Mouse (Mus musculus): ENCODE measurements around the gene Exosc10.

DNA sequence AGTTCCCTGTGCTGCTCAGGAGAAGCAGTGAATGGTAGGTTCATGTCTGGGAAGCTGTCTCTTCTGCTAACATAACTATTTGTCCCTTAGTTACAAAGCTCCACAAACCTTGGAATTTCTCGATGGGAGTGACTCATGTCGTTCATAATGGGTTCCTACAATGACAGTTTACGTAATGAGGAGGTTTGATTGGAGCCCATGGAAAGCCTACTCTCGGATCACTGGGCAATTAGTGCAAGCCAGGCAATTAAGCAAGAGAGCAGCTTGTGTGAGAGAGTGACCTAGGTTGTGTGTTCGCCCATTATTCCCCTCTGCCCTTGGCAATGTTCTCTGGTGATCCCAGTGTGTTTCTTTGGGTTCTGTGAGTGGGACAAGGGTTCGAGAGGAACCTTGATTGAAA is 37.7 kb downstream of the Exosc10 start:
- TF ChIP-seq CTCF (IDR thresholded peaks at IDR 0.05; ENCODE audit: extremely low read depth, insufficient read length, insufficient replicate concordance, low read depth, low read length) (no peak), POLR2A (IDR thresholded peaks at IDR 0.05; ENCODE audit: low read depth, low read length) (no peak)
